20 mouse cellular contexts compared by ENCODE assay signal in genomic region chr1:38178929-38179328, GRCm38 (mm10). TPM values are rescaled to one million over a fixed set of nuclear protein-coding genes. Genes with fewer than 3 reads are reported as not detected.
DNase-seq lines count a peak whose midpoint lies in the region; ATAC-seq and TF ChIP-seq lines count a peak whose summit lies in the region.
"Had no signal": no experiment of that assay in that cellular context is flagged by ENCODE, and none has a peak within 500 bp of the region (broad histone marks: within the 10 kb centered on the region; RNA-seq: fewer than 3 reads in every experiment).

No protein-coding gene starts in this region.

- H3K4me2 ChIP-seq in CH12.LX (ENCODE audit: insufficient read depth, low read depth, poor library complexity, severe bottlenecking), result no peak overlapping the region
- no peak overlapping the region for H3K4me2 ChIP-seq in midbrain, embryonic 11.5 days

- no peak overlapping the region for H3K27ac ChIP-seq in CH12.LX (ENCODE audit: insufficient read depth, low read depth)
- H3K27ac ChIP-seq in midbrain, embryonic 11.5 days (ENCODE audit: low read depth, low read length), result no peak overlapping the region

- H3K9ac ChIP-seq in CH12.LX (ENCODE audit: insufficient read depth, low read depth), result no peak overlapping the region
- no peak overlapping the region for H3K9ac ChIP-seq in midbrain, embryonic 11.5 days (ENCODE audit: low read length)

- no peaks in the 10 kb centered on the region for H3K79me2 ChIP-seq in CH12.LX (replicated peaks; ENCODE audit: control insufficient read depth, extremely low read depth, insufficient read depth, poor library complexity, severe bottlenecking)

- no peak for TF ChIP-seq RAD21 in CH12.LX (IDR thresholded peaks at IDR 0.05; ENCODE audit: low read depth, low read length)

- TF ChIP-seq CTCF in CH12.LX (conservative IDR thresholded peaks at IDR 0.05 in 1 of 2, IDR thresholded peaks at IDR 0.05 in 1 of 2; ENCODE audit: low read depth in 2 of 2, low read length in 2 of 2), result no peak

- dilution Hi-C loops in CH12.LX (cut with MboI; ENCODE audit: extremely low pct_ligation_motif_present, extremely low pct_unique_long_range_greater_than_20kb, low sequenced_read_pairs), result no loop called here

- ATAC-seq in midbrain, embryonic 11.5 days (ENCODE audit: low FRiP score), result no peak
- ATAC-seq: activated CD4-positive, CD25-positive, alpha-beta regulatory T cell, adult 4 months; CD4-positive, CD25-positive, alpha-beta regulatory T cell, adult 4 months; Patski had no signal

- WGBS in midbrain, embryonic 11.5 days, result 94% methylated on average over 8 of the region's 8 CpGs

- DNase-seq in A20 (ENCODE audit: low read depth, low spot score), result peak; percentile 74
- DNase-seq in CH12.LX (ENCODE audit: extremely low read depth), result peak; percentile 48
- DNase-seq in midbrain, embryonic 11.5 days (ENCODE audit: low spot score, missing footprints), result no peak
- DNase-seq in testis, postnatal 10 days (ENCODE audit: low spot score), result no peak
- DNase-seq: adrenal gland, adult 2 months; adrenal gland, adult 8-10 months; adrenal gland, postnatal 10 days; adrenal gland, postnatal 14 days; adrenal gland, postnatal 25 days; adrenal gland, postnatal 36 days; B cell, adult 2 months; cerebellum, adult 11 months; cerebellum, adult 11-12 months; cerebellum, adult 18-20 months; cerebellum, adult 2 months; cerebellum, adult 8-10 months had no signal

- peaks cover 0 to 68% of the 10 kb centered on the region in 2 experiments for H3K36me3 ChIP-seq in CH12.LX (replicated peaks in 1 of 2; ENCODE audit: control insufficient read depth in 1 of 2, insufficient read depth in 1 of 2, low read length in 1 of 2)
- no peaks in the 10 kb centered on the region; the same call in 1 of the 2 replicates for H3K36me3 ChIP-seq in midbrain, embryonic 11.5 days (ENCODE audit: control insufficient read depth, insufficient read depth, low read length)
- H3K36me3 ChIP-seq: G1E had no signal

- TF ChIP-seq EP300 in CH12.LX (IDR thresholded peaks at IDR 0.05; ENCODE audit: low read length), result peak; percentile 27; the same call in 1 of the 2 replicates

- H3K27me3 ChIP-seq in CH12.LX (replicated peaks), result no peaks in the 10 kb centered on the region
- no peaks in the 10 kb centered on the region for H3K27me3 ChIP-seq in midbrain, embryonic 11.5 days (ENCODE audit: control insufficient read depth, insufficient read depth, low read length)

- no peaks in the 10 kb centered on the region for H3K9me3 ChIP-seq in CH12.LX (replicated peaks; ENCODE audit: low read length)
- H3K9me3 ChIP-seq in midbrain, embryonic 11.5 days (ENCODE audit: control insufficient read depth, low read length), result no peaks in the 10 kb centered on the region
- H3K9me3 ChIP-seq: G1E had no signal

- H3K4me1 ChIP-seq in CH12.LX (ENCODE audit: control insufficient read depth in 1 of 2, insufficient read depth in 2 of 2), result peaks cover 6 to 54% of the 10 kb centered on the region in 2 experiments
- no peaks in the 10 kb centered on the region for H3K4me1 ChIP-seq in midbrain, embryonic 11.5 days (ENCODE audit: control insufficient read depth, insufficient read depth, low read length)

- in situ Hi-C loops in CH12.LX (cut with MboI; ENCODE audit: low pct_ligation_motif_present, low pct_unique_long_range_greater_than_20kb, low sequenced_read_pairs), result no loop called here

- no peak for TF ChIP-seq POLR2A in CH12.LX (IDR thresholded peaks at IDR 0.05; ENCODE audit: low read depth, low read length)

- H3K4me3 ChIP-seq in CH12.LX (replicated peaks in 1 of 3; ENCODE audit: low read depth in 2 of 3, low read length in 2 of 3, poor library complexity in 1 of 3), result no peak overlapping the region
- no peak overlapping the region for H3K4me3 ChIP-seq in midbrain, embryonic 11.5 days (ENCODE audit: low read depth, low read length)

TF ChIP-seq in CH12.LX, 34 proteins besides CTCF, POLR2A, EP300 and RAD21:
- TF ChIP-seq ZNF384 (IDR thresholded peaks at IDR 0.05; ENCODE audit: low read depth, low read length) (no peak), MAZ (IDR thresholded peaks at IDR 0.05; ENCODE audit: low read depth, low read length) (no peak), MEF2A (IDR thresholded peaks at IDR 0.05; ENCODE audit: borderline replicate concordance, low read depth, low read length) (no peak), MAX (IDR thresholded peaks at IDR 0.05; ENCODE audit: low read length) (peak; percentile 76), MAFK (IDR thresholded peaks at IDR 0.05; ENCODE audit: insufficient replicate concordance, low read length) (no peak), RCOR1 (conservative IDR thresholded peaks at IDR 0.05; ENCODE audit: low read depth, low read length) (no peak), UBTF (IDR thresholded peaks at IDR 0.05; ENCODE audit: low read depth, low read length) (no peak), IRF4 (IDR thresholded peaks at IDR 0.05; ENCODE audit: low read depth, low read length) (no peak), USF2 (conservative IDR thresholded peaks at IDR 0.05; ENCODE audit: low read depth, low read length) (no peak), MYC (IDR thresholded peaks at IDR 0.05; ENCODE audit: low read depth, low read length) (peak; percentile 71), USF1 (IDR thresholded peaks at IDR 0.05; ENCODE audit: low read depth, low read length) (no peak), TBP (conservative IDR thresholded peaks at IDR 0.05; ENCODE audit: low read depth, low read length) (no peak), JUND (conservative IDR thresholded peaks at IDR 0.05; ENCODE audit: low read depth, low read length) (no peak), TCF12 (IDR thresholded peaks at IDR 0.05; ENCODE audit: low read depth, low read length) (peak; percentile 65; the same call in 1 of the 2 replicates), NELFE (IDR thresholded peaks at IDR 0.05; ENCODE audit: low read depth, low read length) (no peak), HCFC1 (IDR thresholded peaks at IDR 0.05; ENCODE audit: low read depth, low read length) (no peak), NRF1 (IDR thresholded peaks at IDR 0.05; ENCODE audit: low read depth, low read length) (no peak), BHLHE40 (IDR thresholded peaks at IDR 0.05; ENCODE audit: low read depth, low read length) (peak; percentile 91), SIN3A (IDR thresholded peaks at IDR 0.05; ENCODE audit: low read length) (no peak), ZC3H11A (IDR thresholded peaks at IDR 0.05; ENCODE audit: low read depth, low read length) (no peak), ZKSCAN1 (IDR thresholded peaks at IDR 0.05; ENCODE audit: borderline replicate concordance, low read depth, low read length) (no peak), GABPA (IDR thresholded peaks at IDR 0.05; ENCODE audit: insufficient replicate concordance, low read depth, low read length) (no peak), MXI1 (IDR thresholded peaks at IDR 0.05; ENCODE audit: low read depth, low read length) (no peak), CHD1 (IDR thresholded peaks at IDR 0.05; ENCODE audit: low read depth, low read length) (no peak)
TF ChIP-seq in CH12.LX: peak in this region for 4.

RNA-seq across cellular contexts. Expression of gene Rev1, which starts 49.3 kb away (rescaled TPM):
- total RNA-seq in CH12.LX (2012; rRNA removed) (22.9 and 25.6 TPM in 2 replicates), CH12.LX (2014; rRNA removed) (25.7 and 27.1 TPM in 2 replicates)
- polyA plus RNA-seq in CH12.LX (2012; ENCODE audit: insufficient read length, low read depth), result 22.7 and 23.4 TPM in 2 replicates
- polyA plus RNA-seq in midbrain, embryonic 11.5 days (2014; fragmentation: Nextera tagmentation; extraction: Ambion mirVana), result 31.6 and 38.0 TPM in 2 replicates

Comparison
In these comparisons a context has a peak if more than half of its experiments do, and no peak if none do; other contexts are left out.
1. DNase-seq: peak in A20 (single experiment) and CH12.LX (single experiment); none in midbrain, embryonic 11.5 days (single experiment) and testis, postnatal 10 days (single experiment).